Mouse (Mus musculus): ENCODE measurements around the gene Supt6.

The Supt6 gene

DNA sequence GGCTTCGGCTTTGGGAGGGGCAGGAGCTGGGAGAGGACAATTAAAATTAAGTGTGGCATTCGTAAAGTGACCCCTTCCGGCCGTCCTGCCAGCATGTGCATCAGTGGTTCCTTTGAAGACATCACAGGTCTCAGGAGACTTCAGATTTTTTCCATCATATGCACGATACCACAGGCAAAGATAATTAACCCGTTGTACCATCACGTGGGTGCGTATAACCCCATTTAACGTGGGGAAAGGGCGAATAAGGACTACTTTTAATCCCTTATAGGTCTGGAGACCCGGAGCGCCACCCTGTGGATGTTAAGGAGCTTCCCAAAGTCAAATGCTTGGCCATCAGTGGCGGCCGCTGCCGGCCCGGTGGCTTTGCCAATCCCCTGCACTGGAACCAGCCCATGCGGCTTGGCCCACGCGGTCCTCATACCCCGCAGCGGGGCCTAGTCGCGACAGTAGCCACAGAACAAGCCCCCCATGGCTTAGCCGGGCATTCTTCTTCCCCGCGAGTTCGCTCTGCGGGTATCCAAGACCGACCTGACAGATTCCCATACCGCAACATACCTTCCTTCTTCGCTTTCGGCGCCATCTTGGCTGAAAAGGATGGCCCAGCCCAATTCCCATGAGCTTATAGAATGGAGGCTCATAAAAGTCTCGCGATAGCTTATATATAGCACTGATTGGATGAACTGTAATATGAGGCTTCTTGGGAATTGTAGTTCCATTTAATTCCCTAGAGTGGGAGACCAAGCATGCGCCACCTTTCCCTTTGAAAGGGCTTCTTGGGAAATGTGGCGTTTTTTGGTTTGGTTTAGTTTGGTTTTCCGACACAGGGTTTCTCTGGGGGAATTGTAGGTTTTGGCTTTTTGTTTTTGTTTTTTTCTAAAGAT is 62.6 kb downstream of the Supt6 start, which contains the start of gene Rpl23a:
Gene Rpl23a (minus strand): TSS at position 624 of the 884 bp plus-strand sequence.
- DNase-seq (ENCODE audit: extremely low read depth, low read depth): peak; percentile 96

GRCm38 (mm10) chr11:78182450-78182849 is 63.3 kb downstream of the Supt6 start:
- no peak for DNase-seq (ENCODE audit: extremely low read depth, low read depth)

DNA sequence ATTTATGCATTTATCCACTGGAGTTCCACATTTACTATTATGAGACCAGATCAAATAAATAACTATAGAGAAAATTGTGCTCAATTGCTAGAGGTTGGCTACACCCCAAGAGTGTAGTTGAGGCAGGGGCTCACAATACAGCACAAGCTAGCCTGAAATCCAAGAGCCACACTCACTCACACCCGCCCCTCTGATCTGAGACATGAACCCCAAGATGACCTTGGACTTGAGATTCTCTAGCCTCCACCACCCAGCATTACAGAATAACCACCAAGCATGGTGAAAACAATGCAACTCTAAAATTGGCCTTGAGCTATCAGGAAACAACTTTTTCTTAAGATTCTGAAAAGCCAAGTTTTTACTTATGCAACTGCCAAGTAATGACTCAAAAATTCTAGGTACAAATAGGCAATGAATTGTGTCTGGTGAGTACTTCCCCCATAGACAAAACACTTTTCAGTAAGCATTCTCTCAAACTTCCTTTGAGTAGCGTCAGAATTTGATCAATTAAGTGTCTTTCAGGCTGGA is 63.9 kb downstream of the Supt6 start:
- no peak for DNase-seq (ENCODE audit: extremely low read depth, low read depth)

DNA sequence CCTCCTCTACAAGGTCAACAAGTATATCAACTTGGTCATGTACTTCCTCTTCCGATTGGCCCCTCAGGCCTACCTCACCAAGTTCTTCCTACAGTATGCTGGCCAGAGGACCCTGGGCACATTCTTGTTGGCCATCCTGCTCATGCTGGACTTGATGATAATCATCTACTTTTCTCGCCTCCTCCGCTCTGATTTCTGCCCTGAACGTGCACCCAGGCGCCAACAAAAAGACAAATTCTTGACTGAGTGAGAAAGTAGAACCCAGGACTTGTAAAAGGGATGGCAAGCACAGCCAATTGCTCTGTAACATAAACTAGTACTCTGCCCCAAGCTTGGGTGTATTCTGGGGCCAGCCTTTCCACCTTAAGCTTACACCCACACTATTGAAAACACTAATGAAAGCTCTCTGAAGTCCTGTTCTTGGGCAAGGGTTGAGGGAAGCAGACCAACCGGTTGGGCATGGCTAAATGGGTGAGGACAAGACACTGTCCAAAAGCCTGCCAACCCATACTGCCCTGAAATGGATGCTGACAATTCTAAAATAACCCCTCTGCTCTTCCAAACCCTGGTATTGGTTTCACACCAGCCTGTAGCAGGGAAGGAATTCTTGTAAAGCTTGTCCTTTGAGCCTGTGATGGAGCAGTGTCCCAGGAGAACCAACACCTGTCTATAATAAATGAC is 65.6 kb downstream of the Supt6 start:
- no peak for DNase-seq (ENCODE audit: extremely low read depth, low read depth)

- DNase-seq (ENCODE audit: extremely low read depth, low read depth): no peak
These were observed 66.3 kb downstream of the Supt6 start for GRCm38 (mm10) chr11:78179438-78179999.

DNA sequence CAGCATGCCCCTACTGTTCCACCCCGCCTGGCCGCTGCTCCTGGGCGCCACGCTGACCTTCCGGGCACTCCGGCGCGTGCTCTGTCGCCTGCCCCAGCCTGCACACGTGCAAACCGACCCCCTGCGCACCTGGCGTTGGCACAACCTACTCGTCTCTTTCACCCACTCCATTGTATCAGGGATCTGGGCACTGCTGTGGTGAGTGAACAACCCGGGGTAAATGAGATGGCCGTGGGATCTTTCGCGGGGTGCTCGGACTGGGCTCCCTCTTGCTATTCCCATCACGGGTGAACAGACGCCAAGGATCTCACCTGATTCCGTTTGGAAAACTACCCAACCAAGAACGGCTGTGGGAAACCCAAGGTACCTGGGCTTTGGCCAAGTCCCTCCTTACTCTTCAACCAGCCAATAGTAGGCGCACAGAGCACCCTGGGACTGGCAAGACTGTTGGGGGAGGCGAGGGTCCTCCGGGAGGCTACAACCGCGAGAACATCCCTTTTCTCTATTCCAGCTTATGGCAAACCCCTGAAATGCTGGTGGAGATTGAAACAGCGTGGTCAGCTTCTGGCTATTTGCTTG is 66.8 kb downstream of the Supt6 start:
- DNase-seq (ENCODE audit: extremely low read depth, low read depth): peak; percentile 76

DNA sequence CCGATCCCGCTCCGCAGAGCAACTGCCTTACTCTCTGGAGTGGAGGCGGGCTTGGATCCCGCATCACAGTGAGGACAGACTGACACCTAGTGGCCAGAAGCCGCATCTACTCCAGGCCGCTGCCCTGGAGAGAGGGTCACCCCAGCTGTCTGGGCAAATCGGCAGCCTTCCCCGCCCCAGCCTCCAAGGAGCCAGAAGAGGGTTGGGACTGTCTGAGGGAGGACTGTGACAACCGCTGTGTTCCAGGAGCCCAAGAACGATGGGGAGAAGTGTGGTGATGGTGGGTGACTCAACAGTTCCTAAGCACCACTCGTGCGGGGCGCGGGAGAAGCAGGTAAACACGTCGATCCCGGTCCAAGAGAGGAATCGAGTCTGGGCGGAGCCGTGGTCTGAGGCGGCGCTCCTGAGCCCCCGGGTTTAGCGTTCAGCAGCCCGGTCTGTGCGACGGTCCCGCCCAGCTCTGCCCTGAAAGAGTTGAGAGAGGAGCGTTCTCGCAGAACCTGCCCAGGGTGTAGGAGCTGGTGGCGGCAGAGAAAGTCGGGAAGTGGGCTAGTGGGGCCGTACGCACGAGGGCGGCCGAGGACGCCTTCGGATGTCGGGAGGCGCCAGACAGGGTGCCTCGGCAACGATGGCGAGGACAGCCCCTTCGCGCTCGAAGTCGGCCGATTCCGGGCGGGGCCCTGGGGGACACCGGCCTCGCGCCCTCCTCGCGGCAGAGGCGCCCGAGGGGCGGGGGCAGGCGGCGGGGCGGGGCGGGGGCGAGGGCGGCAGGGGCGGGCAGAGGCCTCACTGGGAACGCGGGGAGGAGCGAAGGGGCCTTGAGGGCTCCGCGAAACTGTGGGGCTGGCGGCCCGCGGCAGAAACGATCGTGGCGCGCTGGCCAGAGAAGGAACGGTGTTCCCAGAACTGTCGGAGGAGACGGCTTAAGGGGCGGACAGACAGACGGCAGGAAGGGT is 67.6 kb downstream of the Supt6 start:
- DNase-seq (ENCODE audit: extremely low read depth, low read depth): peak; percentile 81

DNA sequence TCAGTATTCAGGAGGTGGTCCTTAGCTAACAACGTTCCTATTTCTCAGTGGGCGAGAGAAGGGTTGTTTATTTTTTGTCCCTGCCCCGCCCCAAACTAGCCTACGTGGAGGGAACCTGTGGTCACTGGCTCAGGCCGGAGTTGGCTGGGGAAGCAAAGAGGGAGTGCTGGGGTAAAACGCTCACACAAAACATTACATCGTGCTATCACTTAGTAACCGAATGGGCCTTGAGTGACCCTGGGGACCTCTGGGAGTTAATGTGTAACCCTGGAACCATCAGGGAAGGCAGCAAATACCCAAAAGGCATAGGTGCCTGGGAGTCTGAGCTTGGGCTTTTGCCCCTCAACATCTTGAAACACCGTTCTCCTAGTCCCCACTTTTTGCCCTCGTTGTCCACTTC is 68.3 kb downstream of the Supt6 start:
- no peak for DNase-seq (ENCODE audit: extremely low read depth, low read depth)

GRCm38 (mm10) chr11:78176905-78177331 is 68.9 kb downstream of the Supt6 start:
- no peak for DNase-seq (ENCODE audit: extremely low read depth, low read depth)

DNA sequence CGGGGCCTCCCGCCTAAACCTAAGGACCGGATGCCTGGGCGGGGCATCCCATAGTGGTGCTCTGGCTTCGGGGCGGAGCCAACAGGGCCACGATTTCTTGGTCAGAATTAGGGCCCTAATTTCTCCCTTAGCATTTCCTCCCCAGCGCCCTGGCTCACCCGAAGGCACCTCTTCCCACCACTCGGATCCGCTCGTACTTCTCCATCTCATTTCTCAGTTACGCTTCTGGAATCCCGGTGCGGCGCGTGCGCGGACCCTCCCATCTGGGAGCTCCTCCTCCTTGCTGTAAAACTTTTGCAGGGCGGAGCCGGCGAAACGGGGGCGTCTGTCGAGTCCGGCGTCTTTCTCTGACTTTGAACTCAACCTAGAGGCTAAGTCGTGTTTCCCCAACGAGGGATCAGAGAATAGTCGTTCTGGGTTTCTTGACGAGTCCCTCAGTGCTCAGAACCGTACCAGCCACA is 69.4 kb downstream of the Supt6 start, which contains the start of the genes Nek8 and Tlcd1:
Gene Nek8 (minus strand): TSS at position 274 of the 461 bp plus-strand sequence.
Gene Tlcd1 (plus strand): TSS at position 310 of the 461 bp plus-strand sequence.
- peak; percentile 72 for DNase-seq (ENCODE audit: extremely low read depth, low read depth)

GRCm38 (mm10) chr11:78175771-78176401 is 69.9 kb downstream of the Supt6 start:
- DNase-seq (ENCODE audit: extremely low read depth, low read depth): peak; percentile 81

- no peak for DNase-seq (ENCODE audit: extremely low read depth, low read depth)
These were observed 71.3 kb downstream of the Supt6 start for GRCm38 (mm10) chr11:78174506-78174905.

DNA sequence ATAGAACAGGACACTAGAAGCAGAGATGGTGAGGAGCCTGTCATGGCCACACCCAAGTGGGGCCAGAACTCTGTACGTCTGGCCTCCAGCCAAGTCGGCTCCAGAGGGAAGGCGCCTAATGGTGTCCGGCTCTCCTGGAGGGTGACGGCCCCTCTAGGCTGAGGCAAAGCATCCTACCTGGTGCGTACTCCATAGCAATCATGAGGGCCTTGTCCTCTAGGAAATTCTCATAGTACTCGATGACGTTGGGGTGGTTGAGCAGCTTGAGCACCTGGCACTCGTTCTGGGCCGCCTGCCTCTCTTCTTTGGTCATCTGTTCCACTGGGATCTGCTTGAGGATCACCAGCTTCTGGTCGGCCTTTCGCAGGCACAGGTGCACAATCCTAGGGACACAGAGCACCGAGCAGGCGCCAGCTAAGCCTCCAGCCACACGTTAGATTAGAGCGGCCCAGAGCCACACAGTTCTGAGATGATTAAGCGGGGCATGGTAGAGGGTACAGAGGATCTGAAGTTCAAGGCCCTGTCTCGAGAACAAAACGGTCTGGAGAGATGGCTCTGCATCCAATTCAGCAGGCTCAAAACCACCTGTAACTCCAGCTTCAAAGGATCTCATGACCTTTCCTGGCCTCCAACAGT is 72.9 kb downstream of the Supt6 start:
- no peak for DNase-seq (ENCODE audit: extremely low read depth, low read depth)

DNA sequence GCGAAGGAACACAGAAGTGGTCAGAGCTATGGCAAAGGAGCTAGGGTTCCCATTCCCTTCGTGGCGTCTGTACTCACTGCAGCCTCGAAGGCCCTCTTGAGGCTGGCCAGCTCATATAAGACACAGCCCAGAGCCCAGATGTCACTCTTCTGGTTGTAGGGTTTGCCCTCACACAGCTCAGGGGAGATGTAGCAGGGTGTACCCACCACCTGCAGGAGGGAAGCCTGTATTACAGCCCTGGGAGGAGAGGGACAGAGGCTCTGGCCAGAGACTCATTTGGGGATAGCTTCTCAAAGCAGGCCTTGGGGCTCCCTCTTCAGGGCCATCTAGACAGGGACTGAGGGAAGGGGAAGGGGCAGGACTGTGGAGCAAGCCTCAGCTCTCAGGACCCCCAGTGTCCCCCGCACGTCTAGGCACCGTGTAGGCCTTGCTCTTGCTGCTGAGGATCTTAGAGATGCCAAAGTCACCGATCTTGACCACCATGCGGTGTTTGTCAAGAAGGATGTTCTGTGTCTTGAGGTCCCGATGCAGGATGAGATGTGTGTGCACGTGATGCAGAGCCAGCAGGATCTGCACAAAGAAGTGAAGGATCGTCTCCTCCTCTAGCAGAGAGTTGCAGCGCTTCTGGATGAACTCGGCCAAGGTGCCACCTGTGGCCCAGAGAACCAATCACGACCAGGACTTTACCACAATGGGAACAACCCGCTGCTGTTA is 73.6 kb downstream of the Supt6 start:
- DNase-seq (ENCODE audit: extremely low read depth, low read depth): no peak

DNA sequence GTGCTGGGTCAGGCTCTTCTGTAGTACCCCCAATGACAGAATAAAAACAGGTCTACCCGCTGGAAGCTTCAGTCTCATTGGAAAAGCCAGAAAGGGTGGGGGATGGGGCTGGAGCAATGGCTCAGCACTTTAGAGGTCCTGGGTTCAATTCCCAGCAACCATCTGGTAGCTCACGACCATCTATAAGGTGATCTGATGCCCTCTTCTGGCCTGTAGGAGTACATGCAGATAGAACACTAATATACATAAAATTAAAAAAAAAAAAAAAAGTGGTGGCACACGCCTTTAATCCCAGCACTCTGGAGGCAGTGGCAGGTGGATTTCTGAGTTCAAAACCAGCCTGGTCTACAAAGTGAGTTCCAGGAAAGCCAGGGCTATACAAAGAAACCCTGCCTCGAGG is 74.5 kb downstream of the Supt6 start:
- no peak for DNase-seq (ENCODE audit: extremely low read depth, low read depth)

DNA sequence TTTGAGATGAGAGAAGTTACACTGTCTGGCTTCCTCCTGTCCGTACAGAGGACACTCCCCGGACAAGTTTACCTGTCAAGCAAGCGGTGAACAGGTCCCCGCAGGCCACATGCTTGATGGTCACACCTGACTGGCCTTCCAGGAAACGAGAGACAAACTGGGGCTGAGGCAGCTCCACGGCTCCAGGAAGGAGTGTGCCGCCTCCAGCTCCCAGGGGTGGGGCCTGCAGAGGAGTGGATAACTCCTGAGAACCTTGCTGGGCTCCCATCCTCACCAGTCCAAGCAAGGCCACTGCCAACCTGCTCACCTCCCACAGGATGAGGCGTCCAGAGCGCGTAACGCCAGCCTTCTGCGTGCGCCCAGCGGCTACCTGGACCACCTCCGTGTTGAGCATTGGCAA is 75.5 kb downstream of the Supt6 start:
- DNase-seq (ENCODE audit: extremely low read depth, low read depth): no peak

GRCm38 (mm10) chr11:78168541-78169468 is 77.0 kb downstream of the Supt6 start:
- DNase-seq (ENCODE audit: extremely low read depth, low read depth): no peak

All from MEL-GATA-1-ER (cell line).